Mouse (Mus musculus) forebrain, postnatal 0 days (tissue): ENCODE results near the gene Sfpq. TPM values are rescaled to one million over a fixed set of nuclear protein-coding genes. Genes with fewer than 3 reads are reported as not detected.

Source experiments
- ATAC-seq: fragments of 200-750 bp; cut with Nextera tagmentation; 2 replicates; pipeline ENCODE4 v1.8.0; 2017; ENCODE audit warnings: mild to moderate bottlenecking, moderate library complexity
- DNase-seq: peaks from one replicate; pipeline ENCODE4 v3.0.0-alpha.2; 2015
- H3K27ac ChIP-seq: fragments of 300-500 bp; sonication (generic); 2 replicates; pipeline ENCODE4 v1.5.1; 2014; ENCODE audit warnings: low read depth, mild to moderate bottlenecking, antibody characterized with exemption, low read length, moderate library complexity, mixed read lengths
- H3K27me3 ChIP-seq: fragments of 300-500 bp; sonication (generic); 2 replicates; pipeline ENCODE4 v1.6.1; 2014; ENCODE audit warnings: mild to moderate bottlenecking, low read length, mixed read lengths; ENCODE audit not compliant: insufficient read depth
- H3K36me3 ChIP-seq: fragments of 300-500 bp; sonication (generic); 2 replicates; pipeline ENCODE4 v1.6.1; 2014; ENCODE audit warnings: mild to moderate bottlenecking, moderate library complexity; ENCODE audit not compliant: insufficient read depth
- H3K4me1 ChIP-seq: fragments of 300-500 bp; sonication (generic); 2 replicates; pipeline ENCODE4 v1.6.1; 2014; ENCODE audit warnings: antibody characterized with exemption; ENCODE audit not compliant: insufficient read depth
- H3K4me2 ChIP-seq: fragments of 300-500 bp; sonication (generic); 2 replicates; pipeline ENCODE4 v1.6.1; 2014; ENCODE audit warnings: low read depth, mild to moderate bottlenecking, moderate library complexity
- H3K4me3 ChIP-seq: fragments of 300-500 bp; sonication (generic); 2 replicates; pipeline ENCODE4 v1.5.1; 2014; ENCODE audit warnings: low read depth, low read length, mixed read lengths
- H3K9ac ChIP-seq: fragments of 300-500 bp; sonication (generic); 2 replicates; pipeline ENCODE4 v1.6.1; 2014; ENCODE audit warnings: mild to moderate bottlenecking
- H3K9me3 ChIP-seq: fragments of 300-500 bp; sonication (generic); 2 replicates; pipeline ENCODE4 v1.6.1; 2016; ENCODE audit warnings: low read length
- CTCF ChIP-seq: sonication (generic); IDR thresholded peaks from 2 replicates; pipeline ENCODE4 v1.5.1; 2016; ENCODE audit warnings: antibody characterized with exemption, control low read depth, low read depth
- WGBS: fragments of 180-500 bp; shearing (Covaris S2); extraction: QIAGEN DNeasy Blood & Tissue Kit; methylation state at CpG from one replicate; pipeline ENCODE4 v1.1.7; 2014; 5-methylcytosine and 5-hydroxymethylcytosine counted together
- polyA plus RNA-seq: library from polyadenylated mRNA; unstranded; fragments of >200 nt; fragmentation: Nextera tagmentation; extraction: Ambion mirVana; gene quantifications from 2 replicates; pipeline ENCODE4 v1.2.1, GENCODE M21; 2015
- total RNA-seq: library from RNA; depleted of rRNA; stranded (reverse); fragments of >200 nt; gene quantifications from 2 replicates; pipeline ENCODE4 v1.2.3, GENCODE M21; 2014

The Sfpq gene
- total and polyA plus RNA-seq, 2 experiments from 2014 or later: 71.1 to 284 TPM

DNA sequence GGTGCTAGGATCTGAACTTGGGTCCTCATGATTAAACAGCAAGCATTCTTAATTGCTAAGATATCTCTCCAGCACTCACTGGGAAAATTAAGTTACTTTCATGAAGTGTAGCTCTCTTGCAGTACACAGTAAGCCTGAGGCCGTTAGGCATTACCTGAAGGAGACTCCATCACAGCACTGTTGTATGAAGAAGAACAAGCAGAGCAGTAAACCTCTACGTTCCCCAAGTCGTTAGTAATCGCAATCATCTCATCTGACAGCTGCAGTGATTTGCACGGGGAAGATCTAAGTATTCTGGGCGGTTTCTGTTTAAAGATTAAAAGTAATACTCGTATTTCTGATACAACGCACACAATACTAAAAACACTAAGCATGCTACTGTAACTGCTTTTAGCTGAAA lies 30.0 kb downstream of the Sfpq start:
- 82% methylated on average over 8 of the region's 8 CpGs for WGBS
- H3K4me1 ChIP-seq: no peaks in the 10 kb centered on the region

DNA sequence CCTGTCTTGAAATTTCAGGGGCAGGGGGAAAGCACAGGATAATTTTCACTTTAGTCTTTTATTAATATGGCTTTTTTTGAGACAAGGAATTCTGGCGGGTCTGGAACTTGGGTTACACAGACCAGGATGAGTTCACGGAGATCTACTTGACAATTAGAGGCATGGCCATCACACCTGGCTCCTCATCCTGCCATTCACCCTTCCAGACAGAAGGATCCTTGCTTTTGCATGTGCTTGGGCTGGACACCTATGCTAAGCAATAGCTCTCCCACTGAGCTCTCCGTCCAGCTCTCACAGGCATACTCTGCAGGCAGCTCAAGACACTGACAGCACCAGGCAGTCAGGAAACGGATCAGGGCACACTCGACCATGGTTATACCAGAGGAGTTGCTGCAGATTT lies 31.9 kb downstream of the Sfpq start:
- Histone ChIP-seq H3K4me1 (no peaks in the 10 kb centered on the region), H3K4me2 (no peak overlapping the region), H3K9ac (no peak overlapping the region), H3K27ac (no peak overlapping the region), H3K27me3 (no peaks in the 10 kb centered on the region), H3K9me3 (no peaks in the 10 kb centered on the region), H3K36me3 (peaks cover 35% of the 10 kb centered on the region), H3K4me3 (no peak overlapping the region)
- 92% methylated on average over 5 of the region's 5 CpGs for WGBS
- no peak for ATAC-seq
- DNase-seq: no peak
- no peak for TF ChIP-seq CTCF

More for the DNA sequence above, 30.0 kb downstream of the Sfpq start:
- H3K9ac ChIP-seq: no peak overlapping the region
- no peaks in the 10 kb centered on the region for H3K27me3 ChIP-seq
- ATAC-seq: no peak
- peaks cover 31% of the 10 kb centered on the region for H3K36me3 ChIP-seq
- no peak for TF ChIP-seq CTCF
- no peak overlapping the region for H3K4me2 ChIP-seq
- H3K27ac ChIP-seq: no peak overlapping the region
- DNase-seq: no peak
- H3K9me3 ChIP-seq: no peaks in the 10 kb centered on the region
- no peak overlapping the region for H3K4me3 ChIP-seq

DNA sequence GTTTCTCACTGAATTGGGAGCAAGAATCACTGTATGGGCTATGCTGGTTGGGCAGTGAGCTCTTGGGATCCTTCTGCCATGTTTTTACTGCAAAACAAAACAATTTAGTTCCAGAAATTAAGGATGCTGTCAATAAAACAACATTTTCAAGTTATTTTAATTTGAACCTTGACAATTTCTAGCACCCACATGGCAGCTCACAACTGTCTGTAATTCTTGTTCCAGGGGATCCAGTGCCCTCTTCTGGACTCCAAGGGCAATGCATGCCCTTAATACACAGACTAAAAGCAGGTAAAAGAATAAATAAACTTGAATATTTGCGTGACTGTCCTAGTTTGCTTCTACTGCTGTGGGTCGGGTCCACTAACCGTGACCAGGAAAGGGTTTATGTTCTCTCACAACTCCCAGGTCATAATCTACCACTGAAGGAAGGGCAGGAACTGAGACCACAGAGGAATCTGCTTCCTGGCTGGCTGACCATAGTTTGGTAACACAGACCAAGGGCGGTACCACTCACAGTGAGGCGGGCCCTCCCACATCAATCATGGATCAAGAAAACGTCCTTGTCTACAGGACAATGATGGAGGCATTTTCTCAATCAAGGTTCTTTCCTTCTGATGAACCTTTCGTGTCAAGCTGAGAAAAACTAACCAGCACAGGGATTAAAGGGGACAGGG lies 33.5 kb downstream of the Sfpq start:
- 86% methylated on average over 7 of the region's 7 CpGs for WGBS
- peak; percentile 40; the same call in 1 of the 2 replicates for TF ChIP-seq CTCF
- no peak for ATAC-seq
- H3K27me3 ChIP-seq: no peaks in the 10 kb centered on the region
- H3K4me2 ChIP-seq: no peak overlapping the region
- H3K4me1 ChIP-seq: no peaks in the 10 kb centered on the region
- H3K9ac ChIP-seq: no peak overlapping the region
- H3K9me3 ChIP-seq: no peaks in the 10 kb centered on the region
- H3K36me3 ChIP-seq: peaks cover 21% of the 10 kb centered on the region
- no peak overlapping the region for H3K4me3 ChIP-seq
- H3K27ac ChIP-seq: no peak overlapping the region
- no peak for DNase-seq

DNA sequence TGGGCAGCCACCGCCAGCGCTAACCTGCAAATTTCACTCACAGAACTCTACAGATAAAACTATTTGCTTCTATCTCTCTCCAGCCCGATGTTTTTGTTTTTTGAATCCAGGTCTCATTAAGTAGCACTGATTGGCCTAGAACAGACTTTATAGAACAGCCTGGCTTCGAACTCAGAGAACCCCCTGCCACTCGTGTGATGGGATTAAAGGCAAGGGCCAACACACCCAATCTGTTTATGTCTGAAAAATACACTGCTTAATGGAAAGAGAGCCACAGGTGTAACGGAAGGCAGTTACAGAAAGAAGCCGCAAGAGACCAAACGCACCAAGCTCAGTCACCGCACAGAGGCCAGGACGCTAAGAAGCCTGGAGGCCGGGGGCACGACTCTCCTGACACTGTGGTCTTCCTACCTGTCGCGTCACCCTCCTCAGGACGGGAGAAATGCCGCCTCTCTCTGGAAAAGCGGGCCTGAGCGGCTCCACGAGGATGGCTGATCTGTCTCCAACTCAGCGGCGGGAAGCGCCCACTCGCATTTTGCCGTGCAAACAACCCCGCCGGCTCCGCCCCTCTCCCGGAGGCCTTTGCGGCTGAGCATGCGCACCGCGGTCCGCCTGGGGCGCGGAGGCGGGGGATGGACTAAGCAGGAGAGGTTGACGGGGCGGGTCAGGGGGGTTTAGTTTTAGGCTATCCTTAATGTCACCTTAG lies 39.6 kb downstream of the Sfpq start, which contains the start of gene Zmym1:
Gene Zmym1, minus strand, starts transcription at position 568 of the 706 bp plus-strand sequence.
- peaks cover 4% of the 10 kb centered on the region; the same call in 1 of the 2 replicates for H3K36me3 ChIP-seq
- H3K9ac ChIP-seq: peak within 1 kb of the TSS; percentile 53
- under 1% methylated on average over 38 of the region's 38 CpGs for WGBS
- ATAC-seq (peak; percentile 98), DNase-seq (peak; percentile 93)
- peak within 1 kb of the TSS; percentile 45; the same call in 1 of the 2 replicates for H3K27ac ChIP-seq
- H3K4me3 ChIP-seq: peak within 1 kb of the TSS; percentile 71
- TF ChIP-seq CTCF: no peak
- no peaks in the 10 kb centered on the region for H3K9me3 ChIP-seq
- H3K27me3 ChIP-seq: no peaks in the 10 kb centered on the region
- H3K4me2 ChIP-seq: peak within 1 kb of the TSS; percentile 62
- H3K4me1 ChIP-seq: 0 out of 2 replicates have a peak, but pooled peaks cover 3% of the 10 kb centered on the region

DNA sequence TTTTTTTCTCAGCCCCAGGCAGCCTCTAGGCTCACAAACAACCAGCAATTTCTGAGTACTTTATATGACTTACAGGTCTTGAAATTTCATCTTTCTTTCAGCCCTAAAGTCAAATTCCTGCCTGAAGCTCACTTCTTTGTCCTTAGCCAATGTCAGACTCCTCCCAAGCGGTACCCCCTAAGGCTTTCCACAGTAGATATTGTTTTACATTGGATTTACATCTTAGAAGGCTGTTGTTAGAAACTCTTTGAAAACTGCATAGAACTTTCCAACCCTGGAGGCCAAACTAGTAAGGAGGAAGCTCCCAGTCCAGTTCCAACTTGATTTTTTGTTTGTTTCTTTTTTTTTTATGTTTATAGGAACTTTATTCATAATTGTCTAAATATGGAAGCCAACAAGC lies 42.9 kb downstream of the Sfpq start:
- H3K9ac ChIP-seq: no peak overlapping the region
- TF ChIP-seq CTCF: no peak

DNA sequence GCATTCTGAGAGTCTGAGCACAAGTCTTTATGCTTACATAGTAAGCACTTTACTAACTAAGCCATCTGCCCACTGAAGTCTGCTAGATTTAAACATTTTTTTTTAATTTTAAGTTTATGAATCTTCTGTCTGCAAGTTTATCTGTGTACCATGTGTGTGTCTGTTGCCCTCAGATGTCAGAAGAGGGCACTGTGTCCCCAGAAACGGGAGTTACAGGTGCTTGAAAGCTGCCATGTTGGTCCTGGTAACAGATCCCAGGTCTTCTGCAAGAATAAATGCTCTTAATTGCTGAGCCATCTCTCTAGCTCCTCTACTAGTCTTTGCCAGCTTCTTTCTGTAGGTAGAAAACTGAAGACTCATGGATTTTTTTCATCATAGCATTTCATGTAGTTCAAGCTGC lies 53.8 kb downstream of the Sfpq start:
- Histone ChIP-seq H3K4me1 (no peaks in the 10 kb centered on the region), H3K27ac (no peak overlapping the region), H3K36me3 (no peaks in the 10 kb centered on the region), H3K9ac (no peak overlapping the region), H3K4me3 (no peak overlapping the region), H3K27me3 (no peaks in the 10 kb centered on the region), H3K4me2 (no peak overlapping the region), H3K9me3 (no peaks in the 10 kb centered on the region)
- TF ChIP-seq CTCF: no peak
- ATAC-seq (no peak), DNase-seq (no peak)
- 74% methylated on average over 1 of the region's 1 CpGs for WGBS

More for the DNA sequence above, 42.9 kb downstream of the Sfpq start:
- H3K4me3 ChIP-seq: no peak overlapping the region
- 46% methylated on average over 1 of the region's 1 CpGs for WGBS
- no peaks in the 10 kb centered on the region for H3K27me3 ChIP-seq
- H3K9me3 ChIP-seq: no peaks in the 10 kb centered on the region
- DNase-seq (no peak), ATAC-seq (no peak)
- H3K36me3 ChIP-seq: no peaks in the 10 kb centered on the region
- 0 out of 2 replicates have a peak, but pooled peaks cover 3% of the 10 kb centered on the region for H3K4me1 ChIP-seq
- no peak overlapping the region for H3K27ac ChIP-seq
- H3K4me2 ChIP-seq: no peak overlapping the region

DNA sequence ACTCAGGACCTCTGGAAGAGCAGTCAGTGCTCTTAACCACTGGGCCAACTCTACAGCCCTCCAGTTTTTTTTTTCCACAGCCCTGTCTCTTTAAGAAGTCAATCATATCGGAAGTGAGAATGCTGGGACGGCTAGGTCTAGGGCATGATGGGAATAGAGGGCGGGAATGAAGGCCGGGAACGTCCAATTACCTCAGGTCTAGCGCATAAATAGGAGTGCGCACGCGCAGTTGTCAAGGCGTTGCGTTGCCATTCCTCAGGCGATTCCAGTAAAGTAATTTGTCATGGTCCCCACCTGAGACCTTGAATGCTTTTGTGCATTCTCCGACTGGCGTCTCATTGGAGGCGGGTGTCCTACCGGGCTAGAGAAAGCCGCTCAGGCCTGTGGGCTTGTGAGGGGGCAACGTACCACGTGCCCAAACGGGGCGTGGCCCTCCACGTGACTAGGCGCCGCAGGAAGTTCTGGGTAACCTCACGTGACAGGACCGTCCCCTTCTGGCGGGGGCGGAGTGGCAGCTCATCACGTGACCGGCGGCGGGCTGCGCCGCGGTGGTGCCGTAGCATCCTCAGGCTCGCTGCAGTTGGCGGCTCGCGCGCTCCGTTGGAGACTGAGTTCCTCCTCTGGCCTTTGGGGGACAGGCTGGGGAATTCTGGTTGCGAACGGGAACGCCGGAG lies 55.9 kb downstream of the Sfpq start, which contains the start of gene Zmym6:
Gene Zmym6, plus strand, starts transcription at position 509 of the 674 bp plus-strand sequence.
- H3K4me3 ChIP-seq: peak within 1 kb of the TSS; percentile 64
- H3K27me3 ChIP-seq: no peaks in the 10 kb centered on the region
- WGBS: under 1% methylated on average over 46 of the region's 46 CpGs
- ATAC-seq: peak; percentile 98
- peak; percentile 100 for DNase-seq
- peak within 1 kb of the TSS; percentile 70 for H3K4me2 ChIP-seq
- no peaks in the 10 kb centered on the region for H3K36me3 ChIP-seq
- peak within 1 kb of the TSS; percentile 96 for H3K27ac ChIP-seq
- H3K9ac ChIP-seq: peak within 1 kb of the TSS; percentile 60
- no peaks in the 10 kb centered on the region for H3K4me1 ChIP-seq
- peak; percentile 40 for TF ChIP-seq CTCF
- H3K9me3 ChIP-seq: no peaks in the 10 kb centered on the region
